Mouse (Mus musculus): ENCODE data around the gene Olfr155. TPM values are rescaled to one million over a fixed set of nuclear protein-coding genes. Genes with fewer than 3 reads are reported as not detected.

The Olfr155 gene
- not detected for total RNA-seq (2021)
- long read RNA-seq, experiment 1, result 0 reads
- long read RNA-seq, experiment 2, result 0 reads

DNA sequence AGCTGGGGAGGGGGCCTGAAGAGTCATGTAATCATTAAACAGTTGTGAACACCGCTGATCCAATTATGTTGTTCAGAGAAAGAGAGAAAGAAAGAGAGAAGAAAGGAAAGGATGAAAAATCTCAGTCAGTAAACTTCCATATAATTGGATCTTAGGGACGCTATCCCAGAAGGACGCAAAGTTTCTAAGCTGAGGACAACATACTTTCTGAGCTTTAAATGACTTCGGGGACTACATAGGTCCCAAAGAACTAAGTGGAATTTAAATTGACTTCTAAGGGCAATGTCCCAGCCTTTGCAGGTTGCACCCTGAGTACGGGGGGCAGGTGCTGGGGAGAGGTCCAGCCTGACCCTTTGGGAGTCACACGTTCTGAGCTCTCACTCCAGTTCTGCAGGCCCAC lies at the start of gene Olfr155:
Olfr155 (plus strand) TSS at position 301 of the 400 bp plus-strand sequence.
- intact Hi-C loops (cut with DNase I), result no loop called here
- no peak for TF ChIP-seq CTCF (IDR thresholded peaks at IDR 0.05)
- no peak for DNase-seq (ENCODE audit: extremely low spot score in 1 of 2, low spot score in 2 of 2)
- Histone ChIP-seq H3K27ac (no peak within 1 kb of the TSS), H3K4me3 (no peak within 1 kb of the TSS)

- intact Hi-C loops (cut with DNase I), result no loop called here
- Histone ChIP-seq H3K27ac (no peak overlapping the region), H3K4me3 (no peak overlapping the region)
- peak in 1 of 2 experiments; percentile 11 for DNase-seq (ENCODE audit: extremely low spot score in 1 of 2, low spot score in 2 of 2)
- TF ChIP-seq CTCF (IDR thresholded peaks at IDR 0.05), result no peak
Observed at GRCm38 (mm10) chr4:43822896-43823550, 28.3 kb upstream of the Olfr155 start.

DNA sequence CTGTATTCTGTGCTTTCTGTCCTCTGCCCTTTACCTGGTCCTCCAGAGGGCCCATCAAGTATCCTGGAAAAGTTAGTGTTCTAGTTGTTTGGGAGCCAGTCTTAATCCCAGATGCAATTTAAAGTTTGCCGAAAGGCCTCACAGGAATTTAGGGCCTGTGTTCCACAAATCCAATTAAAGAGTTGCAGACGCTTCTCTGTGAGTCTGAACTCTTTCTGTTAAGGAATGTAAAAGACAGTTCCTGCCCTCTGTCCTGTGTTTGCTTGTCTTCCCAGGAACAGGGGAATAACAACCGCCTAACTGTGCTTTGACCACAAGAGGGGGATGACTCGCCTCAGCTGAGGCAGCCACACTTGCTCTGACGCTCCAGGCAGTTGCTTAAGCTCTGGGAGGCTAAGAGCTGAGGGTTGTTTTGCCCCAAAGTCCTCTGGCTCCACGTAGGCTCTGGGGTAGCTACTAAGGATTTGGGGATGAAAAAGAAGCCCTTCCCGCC lies 27.5 kb upstream of the Olfr155 start, which contains the start of gene Olfr156:
Olfr156 (minus strand) TSS at position 51 of the 493 bp plus-strand sequence.
- DNase-seq (ENCODE audit: extremely low spot score in 1 of 2, low spot score in 2 of 2), result no peak
- H3K27ac ChIP-seq, result no peak within 1 kb of the TSS
- intact Hi-C loops (cut with DNase I), result loop anchor here (2.0 kb wide), 1 partner anchor 37 kb away; no protein-coding TSS in a partner anchor
- TF ChIP-seq CTCF (IDR thresholded peaks at IDR 0.05), result peak; percentile 47
- H3K4me3 ChIP-seq, result no peak within 1 kb of the TSS

- intact Hi-C loops (cut with DNase I), result no loop called here
- H3K4me3 ChIP-seq, result no peak overlapping the region
- no peak for TF ChIP-seq CTCF (IDR thresholded peaks at IDR 0.05)
- DNase-seq (ENCODE audit: extremely low spot score in 1 of 2, low spot score in 2 of 2), result no peak
- H3K27ac ChIP-seq, result no peak overlapping the region
Observed at GRCm38 (mm10) chr4:43828806-43829205, 22.6 kb upstream of the Olfr155 start.

DNA sequence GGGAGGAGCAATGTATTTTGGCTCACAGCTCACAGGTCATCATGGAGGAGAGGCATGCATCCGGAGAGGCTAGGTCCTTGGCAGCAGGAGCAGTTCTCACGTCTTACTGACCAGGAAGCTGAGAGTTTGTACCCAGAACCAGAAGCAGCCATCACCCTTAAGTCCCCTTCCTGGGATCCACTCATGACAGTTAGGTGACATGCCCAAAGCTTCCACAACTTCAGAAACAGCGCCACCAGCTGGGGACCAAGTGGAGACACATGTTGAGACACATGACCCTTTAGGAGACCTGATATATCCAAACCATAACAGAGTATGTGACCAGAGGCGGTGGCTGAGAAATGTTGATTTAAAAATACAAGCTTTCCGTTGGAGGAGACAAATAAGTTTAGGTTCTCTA lies 19.3 kb upstream of the Olfr155 start:
- H3K27ac ChIP-seq, result no peak overlapping the region
- DNase-seq (ENCODE audit: extremely low spot score in 1 of 2, low spot score in 2 of 2), result no peak
- intact Hi-C loops (cut with DNase I), result no loop called here
- no peak; the same call in 1 of the 2 replicates for TF ChIP-seq CTCF (IDR thresholded peaks at IDR 0.05)
- no peak overlapping the region for H3K4me3 ChIP-seq

- Histone ChIP-seq H3K27ac (no peak overlapping the region), H3K4me3 (no peak overlapping the region)
- intact Hi-C loops (cut with DNase I), result no loop called here
- DNase-seq (ENCODE audit: extremely low spot score in 1 of 2, low spot score in 2 of 2), result no peak
- no peak for TF ChIP-seq CTCF (IDR thresholded peaks at IDR 0.05)
Observed at GRCm38 (mm10) chr4:43833752-43834151, 17.6 kb upstream of the Olfr155 start.

- intact Hi-C loops (cut with DNase I), result no loop called here
- TF ChIP-seq CTCF (IDR thresholded peaks at IDR 0.05), result no peak
- no peak overlapping the region for H3K4me3 ChIP-seq
- no peak for DNase-seq (ENCODE audit: extremely low spot score in 1 of 2, low spot score in 2 of 2)
- H3K27ac ChIP-seq, result no peak overlapping the region
Observed at GRCm38 (mm10) chr4:43834749-43835148, 16.6 kb upstream of the Olfr155 start.

GRCm38 (mm10) chr4:43838326-43838725 lies 13.0 kb upstream of the Olfr155 start:
- TF ChIP-seq CTCF (IDR thresholded peaks at IDR 0.05), result no peak
- Histone ChIP-seq H3K27ac (no peak overlapping the region), H3K4me3 (no peak overlapping the region)
- intact Hi-C loops (cut with DNase I), result no loop called here
- no peak for DNase-seq (ENCODE audit: extremely low spot score in 1 of 2, low spot score in 2 of 2)

GRCm38 (mm10) chr4:43840101-43840500 lies 11.3 kb upstream of the Olfr155 start, which contains the start of gene Olfr157:
Olfr157 (minus strand) TSS chr4:43840201.
- H3K4me3 ChIP-seq, result no peak within 1 kb of the TSS
- no peak within 1 kb of the TSS for H3K27ac ChIP-seq
- intact Hi-C loops (cut with DNase I), result no loop called here
- no peak for DNase-seq (ENCODE audit: extremely low spot score in 1 of 2, low spot score in 2 of 2)
- no peak for TF ChIP-seq CTCF (IDR thresholded peaks at IDR 0.05)

DNA sequence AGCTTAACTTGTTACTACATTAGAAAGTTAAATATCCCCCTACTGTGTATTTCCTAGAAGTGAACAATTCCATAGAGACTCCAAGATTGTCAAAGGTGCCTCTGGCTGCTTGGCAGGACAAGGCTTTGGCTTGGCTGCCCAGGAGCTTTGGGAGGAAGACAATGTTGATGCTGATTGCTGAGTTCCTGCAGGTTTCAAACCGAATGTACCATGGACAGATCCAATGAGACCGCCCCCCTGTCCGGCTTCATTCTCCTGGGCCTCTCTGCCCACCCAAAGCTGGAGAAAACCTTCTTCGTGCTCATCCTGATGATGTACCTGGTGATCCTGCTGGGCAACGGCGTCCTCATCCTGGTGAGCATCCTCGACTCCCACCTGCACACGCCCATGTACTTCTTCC lies 2.7 kb downstream of the Olfr155 start:
- no peak overlapping the region for H3K4me3 ChIP-seq
- no peak overlapping the region for H3K27ac ChIP-seq
- DNase-seq (ENCODE audit: extremely low spot score in 1 of 2, low spot score in 2 of 2), result no peak
- no peak for TF ChIP-seq CTCF (IDR thresholded peaks at IDR 0.05)
- intact Hi-C loops (cut with DNase I), result no loop called here

DNA sequence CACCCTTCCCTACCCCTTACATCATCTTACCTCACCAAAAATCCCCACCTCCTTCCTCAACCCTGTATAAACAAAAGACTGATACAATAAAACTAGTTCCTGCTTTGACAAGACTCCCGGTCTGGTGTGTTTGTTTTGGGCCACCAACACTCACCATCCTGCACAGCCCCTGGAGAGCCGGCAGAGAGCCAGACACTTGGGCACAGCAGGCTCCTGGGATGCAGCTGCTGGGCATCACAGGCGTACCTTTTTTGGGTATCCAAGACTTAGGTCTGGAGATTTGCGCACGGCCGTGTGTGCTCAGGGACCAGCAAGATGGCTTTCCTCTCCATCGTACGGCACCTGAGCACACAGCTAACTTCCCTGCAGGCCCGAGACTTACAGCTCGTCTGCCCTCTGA lies 8.5 kb downstream of the Olfr155 start:
- intact Hi-C loops (cut with DNase I), result loop anchor here (2.0 kb wide), 4 partner anchors 35 to 229 kb away; partner anchors contain the start of gene Npr2

DNA sequence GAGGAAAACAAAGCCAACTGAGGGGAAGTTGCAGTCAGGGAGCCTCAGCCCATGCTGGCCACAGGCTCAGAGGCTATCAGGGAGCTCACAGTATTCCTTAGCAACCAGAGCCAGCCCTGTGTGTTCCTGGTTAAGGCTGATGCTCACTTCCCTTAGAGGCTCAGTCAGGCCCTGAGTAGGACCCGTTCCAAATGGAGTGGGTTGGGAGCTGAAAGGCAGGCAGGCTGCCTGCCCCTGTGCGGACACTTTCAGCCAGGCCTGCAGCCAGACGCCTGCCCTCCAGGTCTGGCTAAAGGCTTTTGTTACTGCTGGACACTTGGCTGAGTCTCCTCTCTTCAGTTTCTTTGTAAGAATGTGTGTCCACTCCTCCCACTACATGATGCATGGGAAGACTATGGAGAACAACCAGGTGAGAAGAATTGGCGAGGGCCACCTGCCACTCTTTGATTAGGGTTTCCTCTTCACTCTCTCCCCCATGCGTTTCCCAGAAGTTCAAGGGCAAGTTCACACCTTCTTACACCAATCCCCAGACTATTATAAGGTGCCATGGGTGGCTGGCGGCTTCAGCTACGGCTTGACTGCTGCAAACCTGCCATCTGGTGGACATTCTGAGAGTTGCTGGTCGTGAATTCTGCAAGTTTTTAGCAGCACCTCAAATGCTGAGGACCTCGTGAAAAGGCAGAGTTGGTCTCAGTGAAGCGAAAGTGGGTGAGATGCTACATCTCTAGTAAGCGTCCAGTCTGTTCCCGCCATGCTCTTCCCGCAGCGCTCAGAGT lies 9.6 kb downstream of the Olfr155 start:
- DNase-seq (ENCODE audit: extremely low spot score in 1 of 2, low spot score in 2 of 2), result peak; percentile 70 to 76
- no peak overlapping the region for H3K27ac ChIP-seq
- peak; percentile 84 for TF ChIP-seq CTCF (IDR thresholded peaks at IDR 0.05)
- intact Hi-C loops (cut with DNase I), result loop anchor here (2.0 kb wide), 4 partner anchors 36 to 230 kb away; partner anchors contain the start of gene Npr2
- H3K4me3 ChIP-seq, result no peak overlapping the region

More for the DNA sequence above, 8.5 kb downstream of the Olfr155 start:
- TF ChIP-seq CTCF (IDR thresholded peaks at IDR 0.05), result no peak
- no peak overlapping the region for H3K27ac ChIP-seq
- H3K4me3 ChIP-seq, result no peak overlapping the region
- DNase-seq (ENCODE audit: extremely low spot score in 1 of 2, low spot score in 2 of 2), result no peak

All from left cerebral cortex, adult 2 months (tissue).